Mouse (Mus musculus) forelimb bud, embryonic 11.5 days (tissue): ENCODE measurements around the gene Hoxb5.

Source experiments
- DNase-seq: peaks from one replicate; pipeline ENCODE4 v3.0.0-alpha.2; 2012; ENCODE audit warnings: low read depth, low spot score

Hoxb5 gene

GRCm38 (mm10) chr11:96340698-96341365, 37.7 kb downstream of the Hoxb5 start:
- DNase-seq: peak; percentile 81

GRCm38 (mm10) chr11:96341701-96342575, 38.8 kb downstream of the Hoxb5 start:
- DNase-seq: no peak

- DNase-seq: no peak
These were observed 39.4 kb downstream of the Hoxb5 start for GRCm38 (mm10) chr11:96342576-96342930.

GRCm38 (mm10) chr11:96343206-96343745, 40.1 kb downstream of the Hoxb5 start:
- no peak for DNase-seq

GRCm38 (mm10) chr11:96344061-96344877, 41.1 kb downstream of the Hoxb5 start:
- DNase-seq: no peak

GRCm38 (mm10) chr11:96344878-96345159, 41.7 kb downstream of the Hoxb5 start:
- DNase-seq: no peak

GRCm38 (mm10) chr11:96345220-96345892, 42.2 kb downstream of the Hoxb5 start:
- no peak for DNase-seq

GRCm38 (mm10) chr11:96345893-96346806, 43.0 kb downstream of the Hoxb5 start:
- no peak for DNase-seq

GRCm38 (mm10) chr11:96346916-96347520, 43.9 kb downstream of the Hoxb5 start:
- no peak for DNase-seq

GRCm38 (mm10) chr11:96347717-96348116, 44.6 kb downstream of the Hoxb5 start:
- DNase-seq: no peak

- DNase-seq: no peak
These were observed 45.2 kb downstream of the Hoxb5 start for GRCm38 (mm10) chr11:96348141-96348928.

- no peak for DNase-seq
These were observed 45.9 kb downstream of the Hoxb5 start for GRCm38 (mm10) chr11:96348988-96349387.

GRCm38 (mm10) chr11:96349491-96350340, 46.6 kb downstream of the Hoxb5 start:
- DNase-seq: no peak

- DNase-seq: no peak
These were observed 47.1 kb downstream of the Hoxb5 start, which contains the start of gene Hoxb2 for GRCm38 (mm10) chr11:96350341-96350624. Gene Hoxb2, plus strand, starts transcription at chr11:96350525.

GRCm38 (mm10) chr11:96350791-96351190, 47.7 kb downstream of the Hoxb5 start:
- DNase-seq: no peak

GRCm38 (mm10) chr11:96351312-96351711, 48.2 kb downstream of the Hoxb5 start:
- DNase-seq: no peak

GRCm38 (mm10) chr11:96351831-96352230, 48.7 kb downstream of the Hoxb5 start:
- no peak for DNase-seq
